Mouse (Mus musculus): ENCODE results near the gene Agl.

DNA sequence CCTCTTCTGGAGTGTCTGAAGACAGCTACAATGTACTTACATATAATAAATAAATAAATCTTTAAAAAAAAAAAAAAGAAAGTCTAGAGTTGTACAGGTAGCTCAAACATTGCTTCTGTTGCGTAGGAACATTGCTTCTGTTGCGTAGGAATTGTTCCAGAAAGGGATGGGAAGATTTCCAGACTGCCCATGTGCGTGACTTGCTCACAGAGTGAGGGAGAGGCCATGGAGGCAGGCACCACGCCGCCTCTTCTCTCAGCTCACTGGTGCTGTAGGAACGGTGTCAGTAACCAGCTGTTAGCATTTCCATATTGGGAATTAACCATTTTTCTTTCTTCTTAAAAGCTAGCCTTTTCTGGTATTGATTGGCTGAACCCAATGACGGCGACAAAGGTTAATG is 55.1 kb downstream of the Agl start:
- TF ChIP-seq CTCF (IDR thresholded peaks at IDR 0.05; ENCODE audit: low read depth, low read length) (no peak), POLR2A (IDR thresholded peaks at IDR 0.05; ENCODE audit: extremely low read depth, insufficient read depth, low read length) (no peak)

Data from liver, adult 2 months (tissue).